Mouse (Mus musculus) midbrain, embryonic 14.5 days (tissue): ENCODE measurements at regions not wholly inside any gene's neighbourhood (a gene's known extent, or its start where the extent isn't known, plus 50 kb on each side); places are given as distances from the start of the nearest gene placed in this dataset.
A peak's percentile ranks its signal among the peaks of the same experiment; 100 is the strongest.
"Not testable (repeated sequence)": the region's sequence is repeated elsewhere in the genome, so short reads cannot be mapped to it uniquely, and the experiment has no call there.

Experiments
- ATAC-seq: fragments of 200-750 bp; cut with Nextera tagmentation; 2 replicates; pipeline ENCODE4 v1.8.0; 2017; ENCODE audit warnings: moderate number of reproducible peaks, moderate library complexity; ENCODE audit not compliant: low FRiP score, low TSS enrichment
- DNase-seq: peaks from one replicate; pipeline ENCODE4 v3.0.0-alpha.2; 2015
- H3K27ac ChIP-seq: fragments of 300-500 bp; sonication (generic); replicated peaks from 2 replicates; pipeline ENCODE4 v1.5.1; 2014; ENCODE audit warnings: mild to moderate bottlenecking, low read depth, low read length, moderate library complexity
- H3K27me3 ChIP-seq: fragments of 300-500 bp; sonication (generic); 2 replicates; pipeline ENCODE4 v1.6.1; 2014; ENCODE audit warnings: low read length, control low read depth, mixed read lengths; ENCODE audit not compliant: control insufficient read depth, insufficient read depth
- H3K36me3 ChIP-seq: fragments of 300-500 bp; sonication (generic); 2 replicates; pipeline ENCODE4 v1.6.1; 2014; ENCODE audit warnings: low read length, control low read depth; ENCODE audit not compliant: control insufficient read depth, insufficient read depth
- H3K4me1 ChIP-seq: fragments of 300-500 bp; sonication (generic); 2 replicates; pipeline ENCODE4 v1.6.1; 2014; ENCODE audit warnings: mild to moderate bottlenecking, antibody characterized with exemption, low read length, control low read depth; ENCODE audit not compliant: control insufficient read depth, insufficient read depth
- H3K4me2 ChIP-seq: fragments of 300-500 bp; sonication (generic); 2 replicates; pipeline ENCODE4 v1.6.1; 2014; ENCODE audit warnings: mild to moderate bottlenecking, low read length, moderate library complexity
- H3K4me3 ChIP-seq: fragments of 300-500 bp; sonication (generic); replicated peaks from 2 replicates; pipeline ENCODE4 v1.5.1; 2014; ENCODE audit warnings: low read depth, low read length
- H3K9ac ChIP-seq: fragments of 300-500 bp; sonication (generic); replicated peaks from 2 replicates; pipeline ENCODE4 v1.6.1; 2014; ENCODE audit warnings: mild to moderate bottlenecking, low read length, moderate library complexity
- H3K9me3 ChIP-seq: fragments of 300-500 bp; sonication (generic); 2 replicates; pipeline ENCODE4 v1.6.1; 2016; ENCODE audit warnings: low read length, control low read depth, mixed read lengths; ENCODE audit not compliant: control insufficient read depth
- WGBS: fragments of 180-500 bp; shearing (Covaris S2); extraction: QIAGEN DNeasy Blood & Tissue Kit; methylation state at CpG from one replicate; pipeline ENCODE4 v1.1.7; 2014; 5-methylcytosine and 5-hydroxymethylcytosine counted together

DNA sequence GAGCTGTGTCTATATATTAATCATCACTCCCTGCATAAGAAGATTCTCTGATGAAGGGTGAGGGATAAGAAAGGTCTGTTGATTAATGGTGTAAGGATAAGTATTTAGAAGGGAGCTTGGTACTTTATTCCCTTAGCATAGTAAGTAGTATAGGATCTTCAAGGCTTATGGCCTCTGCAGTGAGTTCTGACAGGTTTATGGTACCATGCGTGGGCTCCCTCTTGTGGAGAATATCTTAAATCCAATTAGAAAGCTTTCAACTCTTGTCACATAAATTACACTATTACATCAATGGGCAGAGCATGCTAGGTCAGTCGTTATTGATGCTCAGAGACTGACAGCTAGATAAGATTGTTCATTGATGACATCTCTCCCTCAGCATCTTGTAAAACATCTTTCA is 112.7 kb upstream of the Grin3a start:
- Histone ChIP-seq H3K4me3 (no peak overlapping the region), H3K4me1 (no peaks in the 10 kb centered on the region), H3K27me3 (no peaks in the 10 kb centered on the region), H3K36me3 (no peaks in the 10 kb centered on the region), H3K4me2 (no peak overlapping the region), H3K27ac (no peak overlapping the region), H3K9me3 (no peaks in the 10 kb centered on the region), H3K9ac (no peak overlapping the region)
- 29% methylated on average over 2 of the region's 2 CpGs for WGBS
- DNase-seq, result peak; percentile 66
- no peak for ATAC-seq

DNA sequence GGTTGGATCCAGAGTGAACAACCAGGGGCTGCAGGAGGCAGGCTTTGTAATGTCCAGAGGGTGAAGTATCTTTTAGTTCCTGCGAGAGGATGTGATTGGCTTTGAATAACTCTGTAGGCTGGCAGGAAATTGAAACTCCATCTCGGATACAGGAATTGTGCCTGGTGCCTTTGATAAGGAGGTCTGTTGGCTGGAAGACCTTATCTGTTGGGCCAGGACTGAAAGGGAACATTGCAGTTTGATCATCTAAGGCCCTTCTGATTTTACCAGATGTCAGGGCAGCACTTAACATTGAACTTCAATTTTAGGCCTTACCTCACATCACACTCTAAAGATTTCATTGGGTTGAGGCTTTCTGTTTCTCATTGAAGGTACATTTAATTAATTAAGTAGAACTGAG is 111.3 kb upstream of the Grin3a start:
- 64% methylated on average over 2 of the region's 2 CpGs for WGBS
- H3K9me3 ChIP-seq, result no peaks in the 10 kb centered on the region
- no peak overlapping the region for H3K4me2 ChIP-seq

DNA sequence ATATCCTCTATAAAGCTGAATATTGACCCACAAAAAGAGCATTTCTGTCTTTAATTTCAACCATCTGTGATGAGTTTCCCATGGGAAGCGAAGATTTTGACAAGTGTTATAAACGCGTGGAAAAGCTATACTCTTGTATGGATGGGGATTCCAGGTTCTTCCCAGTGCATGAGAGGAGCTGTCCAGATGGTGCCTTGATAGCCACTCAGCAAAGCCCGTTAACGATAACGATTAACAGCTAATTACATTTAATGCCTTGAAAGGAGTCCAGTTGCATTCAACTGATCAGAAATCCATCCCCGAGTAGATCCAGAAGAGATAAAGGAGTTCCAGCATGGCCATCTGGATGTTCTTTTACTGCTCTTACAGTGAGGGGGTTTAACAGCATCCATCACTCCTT is 100.8 kb upstream of the Grin3a start:
- H3K27ac ChIP-seq, result no peak overlapping the region
- no peak overlapping the region for H3K4me2 ChIP-seq
- H3K4me1 ChIP-seq, result no peaks in the 10 kb centered on the region
- ATAC-seq, result no peak
- H3K36me3 ChIP-seq, result no peaks in the 10 kb centered on the region
- no peak overlapping the region for H3K4me3 ChIP-seq
- 86% methylated on average over 7 of the region's 7 CpGs for WGBS
- DNase-seq, result no peak
- no peak overlapping the region for H3K9ac ChIP-seq
- H3K27me3 ChIP-seq, result no peaks in the 10 kb centered on the region
- H3K9me3 ChIP-seq, result no peaks in the 10 kb centered on the region

More for the DNA sequence above, 111.3 kb upstream of the Grin3a start:
- H3K36me3 ChIP-seq, result no peaks in the 10 kb centered on the region
- ATAC-seq (no peak), DNase-seq (no peak)
- no peak overlapping the region for H3K9ac ChIP-seq
- no peak overlapping the region for H3K4me3 ChIP-seq
- no peaks in the 10 kb centered on the region for H3K27me3 ChIP-seq
- H3K4me1 ChIP-seq, result no peaks in the 10 kb centered on the region
- H3K27ac ChIP-seq, result no peak overlapping the region

DNA sequence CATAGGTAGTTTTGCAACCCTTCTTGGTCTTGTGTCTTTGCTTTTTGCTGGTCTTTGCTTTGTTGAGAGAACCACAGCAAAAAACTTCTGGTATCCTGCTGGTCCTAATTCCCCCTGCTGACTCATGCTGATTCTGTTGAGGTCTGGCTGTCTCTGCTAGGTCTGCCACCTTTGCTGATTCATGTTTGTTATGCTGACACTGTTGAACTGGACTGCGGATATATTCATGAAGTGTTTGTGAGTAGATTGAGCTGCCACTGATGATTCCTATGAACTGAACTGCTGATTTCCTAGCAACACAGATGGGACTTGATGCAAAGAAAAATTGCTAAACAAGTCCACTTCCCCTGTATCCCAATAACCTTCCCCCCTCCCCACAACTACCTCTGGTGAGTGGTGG is 91.9 kb upstream of the Grin3a start:
- WGBS, result 94% methylated on average over 1 of the region's 1 CpGs

DNA sequence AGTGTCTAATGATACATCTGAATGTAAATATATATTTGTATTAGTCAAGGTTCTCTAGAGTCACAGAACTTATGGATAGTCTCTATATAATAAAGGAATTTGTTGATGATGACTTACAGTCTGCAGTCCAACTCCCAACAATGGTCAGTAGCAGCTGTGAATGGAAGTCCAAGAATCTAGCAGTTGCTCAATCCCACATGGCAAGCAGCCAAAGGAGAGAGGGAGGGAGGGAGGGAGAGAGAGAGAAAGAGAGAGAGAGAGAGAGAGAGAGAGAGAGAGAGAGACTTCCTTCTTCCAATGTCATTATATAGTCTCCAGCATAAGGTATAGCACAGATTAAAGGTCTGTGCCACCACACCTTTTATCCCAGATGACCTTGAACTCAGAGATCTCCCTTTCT is 84.1 kb upstream of the Grin3a start:
- not testable (repeated sequence) for H3K36me3 ChIP-seq, H3K27ac ChIP-seq, H3K4me1 ChIP-seq, H3K9ac ChIP-seq, ATAC-seq, DNase-seq, H3K9me3 ChIP-seq, H3K4me2 ChIP-seq, H3K27me3 ChIP-seq, H3K4me3 ChIP-seq

More for the DNA sequence above, 91.9 kb upstream of the Grin3a start:
- Histone ChIP-seq H3K4me3 (no peak overlapping the region), H3K27me3 (no peaks in the 10 kb centered on the region), H3K4me1 (no peaks in the 10 kb centered on the region), H3K27ac (no peak overlapping the region), H3K36me3 (no peaks in the 10 kb centered on the region), H3K4me2 (no peak overlapping the region), H3K9me3 (no peaks in the 10 kb centered on the region), H3K9ac (no peak overlapping the region)
- ATAC-seq (no peak), DNase-seq (no peak)

DNA sequence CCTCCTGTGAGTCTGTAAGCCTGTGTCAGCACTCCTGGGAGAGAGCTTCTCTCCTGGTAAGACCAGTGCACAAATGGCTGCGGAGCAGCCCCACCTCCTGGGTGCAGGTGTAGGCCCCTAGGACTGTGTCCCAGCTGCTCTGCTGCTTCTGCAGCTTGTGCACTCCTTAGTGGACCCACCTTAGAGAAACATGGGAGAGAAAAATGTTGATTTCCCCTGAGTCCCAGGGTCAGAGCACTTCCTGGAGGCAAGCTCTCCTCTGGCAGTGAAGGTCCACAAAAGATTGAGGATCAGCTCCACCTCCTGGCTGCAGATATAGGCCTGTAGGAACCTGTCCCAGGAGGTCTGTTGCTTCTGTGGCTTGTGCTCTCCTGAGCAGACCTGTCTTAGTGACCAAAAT is 81.5 kb upstream of the Grin3a start:
- Histone ChIP-seq H3K4me3 (no peak overlapping the region), H3K36me3 (no peaks in the 10 kb centered on the region), H3K4me2 (no peak overlapping the region), H3K27me3 (no peaks in the 10 kb centered on the region), H3K27ac (no peak overlapping the region), H3K9ac (no peak overlapping the region), H3K9me3 (no peaks in the 10 kb centered on the region), H3K4me1 (no peaks in the 10 kb centered on the region)
- DNase-seq (no peak), ATAC-seq (no peak)
- WGBS, result 81% methylated on average over 1 of the region's 1 CpGs

DNA sequence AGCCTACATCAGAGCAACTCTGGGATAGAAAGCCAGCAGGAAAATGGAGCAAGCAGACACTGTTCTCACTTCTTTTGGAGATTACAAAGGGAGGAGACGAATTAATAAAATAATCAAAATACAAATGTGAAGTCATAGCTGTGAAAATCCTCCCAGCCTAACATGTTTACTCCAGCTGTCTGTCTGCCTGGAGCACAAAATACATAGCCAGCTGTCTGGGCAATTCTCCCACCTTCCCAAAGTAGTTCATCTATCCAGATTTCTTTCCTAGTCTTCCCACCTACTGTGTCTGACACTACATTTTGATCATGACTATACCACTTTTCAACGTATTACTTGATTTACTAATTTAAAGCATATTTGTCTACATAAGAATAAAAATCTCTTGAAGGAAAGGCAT is 68.7 kb upstream of the Grin3a start:
- Histone ChIP-seq H3K27me3 (no peaks in the 10 kb centered on the region), H3K27ac (no peak overlapping the region), H3K4me1 (no peaks in the 10 kb centered on the region), H3K36me3 (no peaks in the 10 kb centered on the region), H3K4me2 (no peak overlapping the region), H3K9ac (no peak overlapping the region), H3K9me3 (no peaks in the 10 kb centered on the region), H3K4me3 (no peak overlapping the region)
- ATAC-seq (no peak), DNase-seq (no peak)
- WGBS, result 90% methylated on average over 2 of the region's 2 CpGs

DNA sequence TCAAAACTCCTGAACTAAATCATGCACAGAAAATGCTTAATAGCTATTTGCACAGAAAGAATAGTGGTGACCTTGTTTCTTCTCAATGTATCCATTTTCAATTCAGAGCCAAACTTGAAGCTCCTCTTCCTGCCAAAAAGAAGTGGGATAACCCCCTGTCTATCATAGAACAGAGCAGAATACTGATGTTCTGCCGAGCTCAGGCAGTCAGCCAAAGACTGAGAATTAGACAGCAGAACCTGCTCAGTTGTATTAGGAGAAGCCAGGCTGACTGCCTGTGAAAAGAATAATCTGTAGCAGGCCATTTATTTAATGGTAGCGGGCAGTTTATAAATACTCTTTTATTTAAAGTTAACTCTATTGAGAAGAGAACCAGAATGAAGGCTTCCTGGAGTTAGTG is 68.1 kb upstream of the Grin3a start:
- peak; percentile 62 for DNase-seq
- ATAC-seq, result 0 out of 2 replicates have a peak, but pooled peaks have one; percentile 53
- 54% methylated on average over 2 of the region's 2 CpGs for WGBS

More for the DNA sequence above, 68.1 kb upstream of the Grin3a start:
- no peak overlapping the region for H3K4me3 ChIP-seq
- H3K27me3 ChIP-seq, result no peaks in the 10 kb centered on the region
- H3K4me2 ChIP-seq, result no peak overlapping the region
- H3K27ac ChIP-seq, result no peak overlapping the region
- H3K36me3 ChIP-seq, result no peaks in the 10 kb centered on the region
- H3K4me1 ChIP-seq, result no peaks in the 10 kb centered on the region
- no peaks in the 10 kb centered on the region for H3K9me3 ChIP-seq
- no peak overlapping the region for H3K9ac ChIP-seq
